ENCODE assay signal across 15 mouse cellular contexts in genomic region chr14:72807286-72807685, GRCm38 (mm10).
DNase-seq lines count a peak whose midpoint lies in the region; ATAC-seq and TF ChIP-seq lines count a peak whose summit lies in the region.
"Had no signal": no experiment of that assay in that cellular context is flagged by ENCODE, and none has a peak within 500 bp of the region (broad histone marks: within the 10 kb centered on the region; RNA-seq: fewer than 3 reads in every experiment).

No protein-coding gene starts in this region.

- no peak overlapping the region for H3K9ac ChIP-seq in intestine, postnatal 0 days (ENCODE audit: low read depth, low read length)
- H3K9ac ChIP-seq: forebrain, embryonic 15.5 days; liver, embryonic 15.5 days had no signal

- H3K4me2 ChIP-seq in intestine, postnatal 0 days (replicated peaks; ENCODE audit: low read depth), result no peak overlapping the region
- H3K4me2 ChIP-seq: forebrain, embryonic 15.5 days; liver, embryonic 15.5 days had no signal

- no peaks in the 10 kb centered on the region for H3K36me3 ChIP-seq in heart, embryonic 10.5 days
- no peaks in the 10 kb centered on the region for H3K36me3 ChIP-seq in intestine, postnatal 0 days (ENCODE audit: control insufficient read depth, insufficient read depth)
- H3K36me3 ChIP-seq: forebrain, embryonic 15.5 days; liver, embryonic 15.5 days had no signal

- no peak for TF ChIP-seq CTCF in intestine, postnatal 0 days (IDR thresholded peaks at IDR 0.05; ENCODE audit: low read depth)

- ATAC-seq in intestine, postnatal 0 days, result no peak
- ATAC-seq: forebrain, embryonic 15.5 days; inflammation-experienced regulatory T-cells, adult 6 months had no signal

- no peak overlapping the region for H3K27ac ChIP-seq in heart, embryonic 10.5 days
- no peak overlapping the region for H3K27ac ChIP-seq in intestine, postnatal 0 days (ENCODE audit: low read depth, low read length)
- H3K27ac ChIP-seq: forebrain, embryonic 15.5 days; liver, embryonic 15.5 days; macrophage; stomach, postnatal 0 days had no signal

- H3K27me3 ChIP-seq in heart, embryonic 10.5 days (ENCODE audit: insufficient read depth, poor library complexity, severe bottlenecking), result no peaks in the 10 kb centered on the region
- no peaks in the 10 kb centered on the region for H3K27me3 ChIP-seq in intestine, postnatal 0 days (replicated peaks; ENCODE audit: control insufficient read depth, insufficient read depth, low read length)
- H3K27me3 ChIP-seq: forebrain, embryonic 15.5 days; liver, embryonic 15.5 days had no signal

- no peaks in the 10 kb centered on the region for H3K9me3 ChIP-seq in heart, embryonic 10.5 days
- H3K9me3 ChIP-seq in intestine, postnatal 0 days (ENCODE audit: control insufficient read depth), result no peaks in the 10 kb centered on the region
- H3K9me3 ChIP-seq: forebrain, embryonic 15.5 days; liver, embryonic 15.5 days had no signal

- H3K4me1 ChIP-seq in heart, embryonic 10.5 days, result no peaks in the 10 kb centered on the region
- H3K4me1 ChIP-seq in intestine, postnatal 0 days (replicated peaks; ENCODE audit: control insufficient read depth, insufficient read depth, low read length), result no peaks in the 10 kb centered on the region
- H3K4me1 ChIP-seq: forebrain, embryonic 15.5 days; liver, embryonic 15.5 days had no signal

- peak; percentile 25 to 62 for DNase-seq in layer of hippocampus, adult 18-20 months (ENCODE audit: low spot score in 2 of 2)
- DNase-seq in layer of hippocampus, postnatal 10 days (ENCODE audit: low spot score in 2 of 2), result no peak
- DNase-seq in urinary bladder, postnatal 14 days (ENCODE audit: low spot score), result peak; percentile 12
- DNase-seq in urinary bladder, postnatal 4 days (ENCODE audit: low spot score in 2 of 2), result no peak
- peak; percentile 66 to 67 for DNase-seq in adrenal gland, postnatal 36 days
- DNase-seq in telencephalon, adult 2 months (ENCODE audit: low read depth, low spot score), result peak; percentile 74
- DNase-seq in heart, embryonic 10.5 days (ENCODE audit: low spot score), result no peak
- DNase-seq: heart, postnatal 36 days; kidney, postnatal 10 days had no signal

- 71% methylated on average over 7 of the region's 7 CpGs for WGBS in heart, embryonic 10.5 days
- WGBS in intestine, postnatal 0 days, result 83% methylated on average over 7 of the region's 7 CpGs

- no peak overlapping the region for H3K4me3 ChIP-seq in heart, embryonic 10.5 days
- H3K4me3 ChIP-seq in intestine, postnatal 0 days (ENCODE audit: low read depth, low read length), result no peak overlapping the region
- H3K4me3 ChIP-seq: forebrain, embryonic 15.5 days; liver, embryonic 15.5 days had no signal

Comparison
In these comparisons a context has a peak if more than half of its experiments do, and no peak if none do; other contexts are left out.
1. DNase-seq: peak in layer of hippocampus, adult 18-20 months (2 of 2), urinary bladder, postnatal 14 days (single experiment), adrenal gland, postnatal 36 days (2 of 2) and telencephalon, adult 2 months (single experiment); none in layer of hippocampus, postnatal 10 days (0 of 2), urinary bladder, postnatal 4 days (0 of 2) and heart, embryonic 10.5 days (single experiment).